Mouse (Mus musculus) megakaryocyte, embryonic 14.5 days (primary cell): ENCODE results near the gene Map4k3. TPM values are rescaled to one million over a fixed set of nuclear protein-coding genes. Genes with fewer than 3 reads are reported as not detected.

Source experiments
- H3K27me3 ChIP-seq: replicated peaks from 2 replicates; pipeline ENCODE3; 2012; ENCODE audit warnings: inconsistent platforms
- H3K36me3 ChIP-seq: replicated peaks from 2 replicates; pipeline ENCODE3; 2012; ENCODE audit warnings: low read length, inconsistent platforms, mixed read lengths
- H3K4me1 ChIP-seq: 2 replicates; pipeline ENCODE4 v1.6.1; 2012; ENCODE audit warnings: inconsistent platforms
- H3K4me3 ChIP-seq: replicated peaks from 2 replicates; pipeline ENCODE3; 2012; ENCODE audit warnings: moderate library complexity, mild to moderate bottlenecking, inconsistent platforms
- H3K9me3 ChIP-seq: 2 replicates; pipeline ENCODE4 v1.6.1; 2012; ENCODE audit warnings: inconsistent platforms
- FLI1 ChIP-seq: IDR thresholded peaks from 2 replicates; pipeline ENCODE4 v1.6.1; 2012; ENCODE audit warnings: low read length, inconsistent platforms, mixed read lengths
- GATA1 ChIP-seq: IDR thresholded peaks from 3 replicates; pipeline ENCODE4 v1.6.1; 2012; ENCODE audit warnings: mixed read lengths, low read length, inconsistent platforms, borderline replicate concordance
- polyA plus RNA-seq: library from polyadenylated mRNA; stranded (reverse); fragments of >175 nt; gene quantifications from 2 replicates; pipeline ENCODE4 v1.2.3, GENCODE M21; 2012; ENCODE audit warnings: low replicate concordance; ENCODE audit not compliant: insufficient read depth

The Map4k3 gene
- polyA plus RNA-seq, 1 experiment, result 0.87 TPM

DNA sequence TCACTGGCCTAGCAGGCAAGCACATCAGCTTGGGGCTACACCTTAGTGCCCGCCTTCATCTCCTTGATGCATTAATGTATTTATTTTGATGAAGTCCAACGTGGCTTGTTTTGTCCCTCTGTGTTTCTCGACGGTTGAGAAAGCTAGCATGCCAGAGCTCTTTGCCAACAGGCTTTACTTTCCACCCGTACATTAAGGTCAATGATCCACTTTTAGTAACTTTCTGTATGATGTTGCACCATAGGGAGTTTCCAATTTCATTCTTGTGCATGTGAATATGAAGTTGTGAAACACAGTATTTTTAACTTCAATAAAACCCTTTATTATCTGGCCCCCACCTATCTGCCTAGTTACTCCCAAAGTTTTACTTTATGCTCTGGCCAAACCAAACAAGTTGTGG is 42.2 kb downstream of the Map4k3 start:
- Histone ChIP-seq H3K36me3 (no peaks in the 10 kb centered on the region), H3K4me3 (no peak overlapping the region), H3K4me1 (no peaks in the 10 kb centered on the region; the same call in 1 of the 2 replicates), H3K9me3 (no peaks in the 10 kb centered on the region), H3K27me3 (no peaks in the 10 kb centered on the region)
- no peak for TF ChIP-seq FLI1
- TF ChIP-seq GATA1, result no peak

DNA sequence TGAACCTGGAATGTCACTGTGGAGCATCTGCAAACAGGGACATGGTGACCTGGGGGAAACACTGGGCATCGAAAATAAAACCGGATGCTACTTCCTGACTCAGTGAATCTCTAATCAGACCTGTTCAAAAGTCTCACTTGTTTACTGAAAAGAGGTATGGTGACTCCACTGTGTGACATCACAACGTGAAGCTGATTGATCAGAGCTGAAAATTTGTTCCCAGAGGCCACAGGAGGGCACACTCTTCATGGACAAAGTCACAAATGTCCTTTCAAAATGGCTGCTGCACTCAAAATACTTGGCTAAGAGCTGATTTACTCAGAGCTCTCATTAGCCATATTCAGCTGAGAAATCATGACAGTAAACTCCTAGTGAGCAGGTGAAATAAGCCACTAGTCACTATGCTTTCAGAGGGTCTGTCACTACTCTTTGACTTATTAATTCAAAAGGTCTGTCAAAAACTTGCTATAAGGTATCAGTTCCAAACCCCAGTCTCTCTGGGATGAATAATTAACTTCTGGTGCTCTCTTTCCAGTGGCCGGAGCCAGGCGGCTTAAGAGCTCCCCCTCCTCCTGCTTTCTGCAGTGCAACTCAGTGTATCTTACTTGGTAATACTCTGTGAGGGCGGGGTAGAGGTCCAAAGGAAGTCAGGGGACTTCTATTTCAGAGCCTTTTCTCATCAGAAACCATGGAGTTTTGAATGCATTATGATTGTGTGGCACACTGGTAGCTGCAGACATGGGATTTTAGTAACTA is 44.3 kb downstream of the Map4k3 start:
- Histone ChIP-seq H3K27me3 (no peaks in the 10 kb centered on the region), H3K4me1 (no peaks in the 10 kb centered on the region; the same call in 1 of the 2 replicates), H3K4me3 (no peak overlapping the region), H3K36me3 (no peaks in the 10 kb centered on the region), H3K9me3 (no peaks in the 10 kb centered on the region)
- no peak for TF ChIP-seq FLI1
- TF ChIP-seq GATA1, result no peak

DNA sequence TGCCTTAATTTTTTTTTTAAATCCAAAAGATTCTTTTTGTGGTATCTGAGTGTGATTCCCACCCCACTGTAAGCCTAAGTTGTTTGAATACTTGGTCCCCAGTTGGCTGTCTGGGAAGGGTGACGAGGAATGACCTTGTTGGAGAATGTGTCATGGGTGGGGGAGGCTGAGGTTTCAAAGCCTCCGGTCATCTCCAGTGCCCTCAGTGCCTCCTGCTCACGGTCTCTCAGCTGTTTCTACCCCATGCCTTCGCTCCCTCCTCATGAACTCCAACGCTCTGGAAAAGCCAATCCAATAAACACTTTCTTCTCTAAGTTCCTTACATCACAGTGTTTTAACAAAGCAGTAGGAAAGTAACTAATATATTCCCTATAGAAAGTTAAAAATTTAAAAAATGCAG is 45.2 kb downstream of the Map4k3 start:
- Histone ChIP-seq H3K4me1 (no peaks in the 10 kb centered on the region; the same call in 1 of the 2 replicates), H3K9me3 (no peaks in the 10 kb centered on the region), H3K4me3 (no peak overlapping the region), H3K27me3 (no peaks in the 10 kb centered on the region), H3K36me3 (no peaks in the 10 kb centered on the region)
- TF ChIP-seq FLI1, result no peak
- no peak for TF ChIP-seq GATA1

DNA sequence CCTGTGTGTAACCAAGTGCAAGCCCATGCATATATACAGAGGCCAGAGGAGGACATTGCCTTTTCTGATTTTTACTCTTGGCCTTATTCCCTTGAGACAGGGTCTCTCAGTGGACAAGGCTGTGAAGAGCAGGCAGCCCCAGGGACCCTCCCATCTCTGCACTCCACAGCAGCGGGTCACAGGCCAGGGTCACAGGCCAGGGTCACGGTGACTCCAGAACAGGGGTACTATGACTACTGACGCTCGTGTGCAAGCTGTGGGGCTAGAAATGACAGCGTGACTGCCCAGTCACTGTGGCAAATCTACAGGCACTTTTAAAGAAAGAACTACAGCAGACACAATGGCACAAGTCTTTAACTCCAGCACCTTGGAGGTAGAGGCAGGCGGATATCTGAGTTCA is 50.1 kb downstream of the Map4k3 start:
- Histone ChIP-seq H3K4me3 (no peak overlapping the region), H3K9me3 (no peaks in the 10 kb centered on the region), H3K4me1 (no peaks in the 10 kb centered on the region), H3K27me3 (no peaks in the 10 kb centered on the region), H3K36me3 (no peaks in the 10 kb centered on the region)
- TF ChIP-seq GATA1 (no peak), FLI1 (no peak)

DNA sequence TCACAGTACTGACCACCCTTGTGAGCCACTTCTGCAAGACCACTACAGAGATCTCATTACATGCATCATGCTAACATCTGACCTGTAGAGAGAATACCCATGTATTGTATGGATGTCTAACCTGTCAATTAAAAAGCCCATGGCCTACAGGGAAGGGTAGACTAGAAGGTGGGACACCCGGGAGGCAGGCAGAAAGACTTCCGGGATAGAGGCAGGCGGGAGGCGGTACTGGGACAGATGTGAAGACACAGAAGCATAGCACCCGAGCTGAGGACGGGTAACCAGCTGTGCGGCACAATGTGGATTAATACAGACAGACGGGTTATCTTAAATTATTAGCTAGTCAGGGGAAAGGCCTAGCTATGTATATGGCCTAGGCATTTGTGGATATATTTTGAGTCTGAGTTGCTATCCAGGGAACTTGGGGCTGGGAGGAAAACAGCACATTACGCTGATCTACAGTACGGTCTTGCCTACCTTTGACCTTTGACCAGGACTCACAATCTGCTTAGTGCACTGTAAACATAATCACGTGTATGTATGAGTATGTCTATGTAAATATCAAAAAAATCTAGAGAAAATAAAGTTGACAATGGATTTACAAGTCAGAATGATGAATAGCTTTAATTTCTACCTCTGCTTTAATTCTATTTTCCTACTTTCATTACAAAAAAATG is 51.3 kb downstream of the Map4k3 start:
- Histone ChIP-seq H3K36me3 (no peaks in the 10 kb centered on the region), H3K9me3 (no peaks in the 10 kb centered on the region), H3K27me3 (no peaks in the 10 kb centered on the region), H3K4me3 (no peak overlapping the region), H3K4me1 (no peaks in the 10 kb centered on the region)
- TF ChIP-seq FLI1 (no peak), GATA1 (no peak)

DNA sequence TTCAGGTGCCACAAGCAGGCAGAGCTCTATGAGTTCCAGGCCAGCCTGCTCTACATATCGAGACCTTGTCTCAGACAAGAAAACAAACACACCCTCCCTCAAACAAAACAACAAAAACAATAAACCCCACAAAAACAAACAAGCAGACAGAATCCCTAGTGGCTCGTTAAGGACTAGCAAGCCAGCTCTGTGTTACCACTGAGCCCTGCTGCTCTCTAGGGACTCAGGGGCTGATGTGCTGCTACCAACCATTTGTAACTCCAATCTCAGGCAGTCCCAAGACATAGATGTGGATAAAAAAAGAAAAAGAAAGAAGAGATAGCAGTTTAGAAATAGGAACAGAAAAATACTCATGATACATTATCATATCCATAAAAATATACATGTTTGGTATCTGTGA is 52.1 kb downstream of the Map4k3 start:
- no peak for TF ChIP-seq GATA1
- TF ChIP-seq FLI1, result no peak
- Histone ChIP-seq H3K36me3 (no peaks in the 10 kb centered on the region), H3K4me1 (no peaks in the 10 kb centered on the region), H3K9me3 (no peaks in the 10 kb centered on the region), H3K27me3 (no peaks in the 10 kb centered on the region), H3K4me3 (no peak overlapping the region)

DNA sequence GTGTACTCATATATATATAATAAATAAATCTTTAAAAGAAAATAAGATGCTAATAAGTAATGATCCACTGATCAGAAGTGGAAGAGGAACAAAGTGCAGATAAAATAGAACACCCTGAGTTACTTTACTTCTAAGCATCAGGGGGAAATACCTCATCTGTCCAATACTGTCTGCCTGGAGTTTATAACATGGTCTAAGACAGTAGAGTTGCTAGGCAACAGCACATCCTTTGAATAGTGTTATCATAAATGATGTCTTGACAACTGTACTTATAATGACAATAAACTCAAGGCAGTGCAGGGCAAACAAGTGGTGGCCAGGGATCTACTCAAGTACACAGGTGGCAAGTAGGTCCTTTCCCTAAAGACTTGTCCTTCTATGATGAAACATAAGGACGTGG is 57.9 kb downstream of the Map4k3 start:
- no peaks in the 10 kb centered on the region for H3K4me1 ChIP-seq
- no peaks in the 10 kb centered on the region for H3K9me3 ChIP-seq
- H3K27me3 ChIP-seq, result no peaks in the 10 kb centered on the region
- TF ChIP-seq GATA1 (no peak), FLI1 (no peak)
- H3K36me3 ChIP-seq, result no peaks in the 10 kb centered on the region
- H3K4me3 ChIP-seq, result no peak overlapping the region

DNA sequence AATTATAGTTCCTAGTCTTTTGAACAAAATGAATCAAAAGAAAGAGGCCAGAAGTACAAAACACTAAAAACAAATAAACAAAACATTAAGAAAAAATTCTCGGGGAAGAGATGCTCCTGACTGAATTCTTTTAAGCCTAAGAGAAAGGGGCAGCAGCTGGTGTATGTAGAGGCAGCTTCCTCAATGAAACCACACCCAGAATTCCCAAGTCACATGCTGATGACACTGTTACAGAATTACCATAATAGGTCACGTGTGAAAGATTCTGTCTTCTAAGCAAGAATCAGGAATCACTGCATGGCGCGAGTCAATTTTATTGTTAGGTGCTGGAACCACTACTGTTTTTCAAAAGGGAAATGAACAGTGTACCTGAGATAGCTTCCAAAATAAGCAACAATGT is 64.7 kb downstream of the Map4k3 start:
- Histone ChIP-seq H3K36me3 (no peaks in the 10 kb centered on the region), H3K27me3 (no peaks in the 10 kb centered on the region), H3K4me1 (no peaks in the 10 kb centered on the region), H3K9me3 (no peaks in the 10 kb centered on the region), H3K4me3 (no peak overlapping the region)
- TF ChIP-seq GATA1 (no peak), FLI1 (no peak)

DNA sequence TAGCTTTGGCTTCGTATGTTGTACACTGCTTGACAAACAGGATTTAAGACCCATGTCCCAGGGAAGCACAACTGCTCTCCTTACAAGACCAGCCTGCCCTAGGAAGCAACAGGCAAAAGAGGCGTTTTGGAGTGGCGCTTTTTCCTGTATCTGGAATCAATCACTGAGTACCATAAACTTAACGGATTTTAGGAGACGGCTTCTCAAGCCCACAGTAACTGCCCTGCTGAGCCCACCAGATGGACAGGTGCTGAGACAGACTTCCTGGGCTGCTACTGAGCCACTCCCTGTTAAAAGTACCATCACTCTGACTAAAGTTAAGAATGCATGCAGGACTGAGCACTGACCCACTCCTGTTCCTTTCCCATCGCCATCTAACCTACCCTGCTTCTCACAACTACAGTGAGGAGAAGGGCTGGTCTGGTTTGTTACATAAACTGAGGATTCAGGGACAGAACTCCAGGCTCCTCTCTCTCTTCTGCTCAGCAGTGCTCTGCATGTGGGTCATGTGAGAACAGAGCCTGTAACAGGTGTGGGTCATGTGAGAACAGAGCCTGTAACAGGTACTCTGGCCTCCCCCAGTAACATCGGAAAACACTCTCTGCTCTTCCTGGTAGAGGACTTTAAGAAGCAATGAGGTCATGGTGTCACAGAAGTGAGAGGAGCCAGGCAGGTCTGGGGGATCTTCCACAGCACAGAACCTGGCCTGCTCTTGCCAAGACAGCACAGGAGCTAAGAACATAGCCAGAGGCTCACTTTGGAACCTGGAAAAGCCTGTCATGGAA is 65.3 kb downstream of the Map4k3 start:
- Histone ChIP-seq H3K36me3 (no peaks in the 10 kb centered on the region), H3K4me3 (no peak overlapping the region), H3K9me3 (no peaks in the 10 kb centered on the region), H3K4me1 (no peaks in the 10 kb centered on the region), H3K27me3 (no peaks in the 10 kb centered on the region)
- TF ChIP-seq GATA1 (no peak), FLI1 (no peak)

DNA sequence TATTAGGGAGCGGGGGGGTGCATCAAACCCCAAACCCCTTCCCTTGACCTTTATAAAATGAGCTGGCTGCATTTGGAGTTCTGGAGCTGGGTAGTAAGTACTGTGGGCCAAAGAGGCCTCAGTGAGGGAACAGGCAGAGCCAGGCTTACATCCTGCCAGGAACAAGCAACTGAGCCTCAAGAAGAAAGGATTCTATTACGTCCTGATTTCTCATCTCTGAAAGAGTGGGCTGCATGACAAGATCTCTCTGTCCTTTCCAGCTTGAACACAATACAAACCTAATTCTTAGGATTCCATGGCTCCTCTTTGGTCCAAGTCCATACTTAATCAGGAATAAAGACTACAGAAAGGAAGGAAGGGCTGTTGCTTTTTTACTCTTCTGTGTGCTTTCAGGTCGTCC is 66.4 kb downstream of the Map4k3 start:
- H3K4me3 ChIP-seq, result no peak overlapping the region
- no peaks in the 10 kb centered on the region for H3K27me3 ChIP-seq
- TF ChIP-seq GATA1 (no peak), FLI1 (no peak)
- no peaks in the 10 kb centered on the region for H3K4me1 ChIP-seq
- no peaks in the 10 kb centered on the region for H3K36me3 ChIP-seq
- H3K9me3 ChIP-seq, result no peaks in the 10 kb centered on the region
